ENCODE assay signal across 9 mouse cellular contexts in the genomic region with DNA sequence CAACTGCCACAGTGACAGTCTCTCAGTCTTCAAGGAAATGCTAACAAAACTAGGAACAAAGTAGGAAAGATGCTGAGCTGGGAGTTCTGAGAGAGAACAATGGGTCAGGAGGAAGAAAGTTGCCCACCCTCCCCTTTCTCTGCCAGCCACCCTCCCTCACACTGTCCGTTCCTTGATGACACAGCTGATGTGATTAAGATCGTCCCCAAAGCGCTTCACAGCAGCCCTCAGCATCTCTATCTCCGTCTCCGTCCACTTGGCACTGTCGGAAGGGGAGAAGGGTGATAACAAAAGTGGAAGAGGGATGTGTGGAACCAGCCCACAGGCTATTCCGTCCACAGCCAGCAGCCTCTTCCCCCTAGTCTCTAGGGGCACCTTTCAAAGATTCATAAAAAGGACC. TPM values are rescaled to one million over a fixed set of nuclear protein-coding genes. Genes with fewer than 3 reads are reported as not detected.
A peak's percentile ranks its signal among the peaks of the same experiment; 100 is the strongest.
DNase-seq lines count a peak whose midpoint lies in the region; ATAC-seq and TF ChIP-seq lines count a peak whose summit lies in the region.
"Had no signal": no experiment of that assay in that cellular context is flagged by ENCODE, and none has a peak within 500 bp of the region (broad histone marks: within the 10 kb centered on the region; RNA-seq: fewer than 3 reads in every experiment).

No protein-coding gene starts in this region.

- peaks cover 5% of the 10 kb centered on the region for H3K36me3 ChIP-seq in spleen, adult 2 months (ENCODE audit: control insufficient read depth, insufficient read depth, low read length)
- H3K36me3 ChIP-seq in forebrain, embryonic 12.5 days (replicated peaks) = peaks cover 20% of the 10 kb centered on the region
- peaks cover 17% of the 10 kb centered on the region for H3K36me3 ChIP-seq in limb, embryonic 12.5 days

- DNase-seq in spleen, adult 2 months (ENCODE audit: low read depth in 1 of 2, low spot score in 2 of 2) = no peak
- no peak for DNase-seq in spleen, postnatal 36 days (ENCODE audit: low spot score in 2 of 2)
- DNase-seq in spleen, adult 12 weeks (ENCODE audit: low spot score) = no peak
- DNase-seq in gastrocnemius, adult 8-10 months (ENCODE audit: low spot score in 2 of 2) = no peak
- no peak for DNase-seq in left cerebral cortex, postnatal 14 days (ENCODE audit: low spot score in 2 of 2)

- no peak for TF ChIP-seq CTCF in spleen, adult 2 months (IDR thresholded peaks at IDR 0.05; ENCODE audit: extremely low read depth, insufficient read depth, insufficient read length, insufficient replicate concordance)
- TF ChIP-seq CTCF in olfactory bulb, adult 2 months (IDR thresholded peaks at IDR 0.05; ENCODE audit: insufficient read depth, low read depth, low read length) = no peak

- H3K4me1 ChIP-seq in spleen, adult 2 months (ENCODE audit: control insufficient read depth, insufficient read depth, insufficient read length) = peaks cover 6% of the 10 kb centered on the region; the same call in 1 of the 2 replicates
- H3K4me1 ChIP-seq in forebrain, embryonic 12.5 days = peaks cover 46% of the 10 kb centered on the region
- H3K4me1 ChIP-seq in limb, embryonic 12.5 days (replicated peaks) = peaks cover 46% of the 10 kb centered on the region
- peaks cover 24% of the 10 kb centered on the region for H3K4me1 ChIP-seq in olfactory bulb, adult 2 months (ENCODE audit: control insufficient read depth, insufficient read depth, low read length)

- no peaks in the 10 kb centered on the region for H3K9me3 ChIP-seq in forebrain, embryonic 12.5 days
- H3K9me3 ChIP-seq in limb, embryonic 12.5 days = no peaks in the 10 kb centered on the region

- peak overlapping the region; percentile 85 for H3K9ac ChIP-seq in forebrain, embryonic 12.5 days
- H3K9ac ChIP-seq in limb, embryonic 12.5 days (replicated peaks) = peak overlapping the region; percentile 84

- 57% methylated on average over 7 of the region's 7 CpGs for WGBS in spleen, adult 2 months
- 40% methylated on average over 7 of the region's 7 CpGs for WGBS in forebrain, embryonic 12.5 days
- 35% methylated on average over 7 of the region's 7 CpGs for whole genome bisulfite sequencing in limb, embryonic 12.5 days
- WGBS in olfactory bulb, adult 2 months = 18% methylated on average over 7 of the region's 7 CpGs

- intact Hi-C loops in left cerebral cortex, postnatal 14 days (cut with DNase I) = no loop called here

- H3K4me2 ChIP-seq in forebrain, embryonic 12.5 days = peak overlapping the region; percentile 98
- peak overlapping the region; percentile 95 for H3K4me2 ChIP-seq in limb, embryonic 12.5 days

- H3K27ac ChIP-seq in spleen, adult 2 months (ENCODE audit: insufficient read depth, low read length) = peak overlapping the region; percentile 58; the same call in 1 of the 2 replicates
- H3K27ac ChIP-seq in forebrain, embryonic 12.5 days = peak overlapping the region; percentile 94; the same call in 1 of the 2 replicates
- peak overlapping the region; percentile 92; the same call in 1 of the 2 replicates for H3K27ac ChIP-seq in limb, embryonic 12.5 days
- 0 out of 2 replicates have a peak overlapping the region, but pooled peaks have one; percentile 71 for H3K27ac ChIP-seq in olfactory bulb, adult 2 months (ENCODE audit: insufficient read depth, low read depth, low read length)

- H3K27me3 ChIP-seq in spleen, adult 2 months (ENCODE audit: control insufficient read depth, insufficient read depth, low read length) = no peaks in the 10 kb centered on the region
- H3K27me3 ChIP-seq in forebrain, embryonic 12.5 days = peaks cover 5% of the 10 kb centered on the region; the same call in 1 of the 2 replicates
- H3K27me3 ChIP-seq in limb, embryonic 12.5 days = no peaks in the 10 kb centered on the region

- no peak overlapping the region for H3K4me3 ChIP-seq in spleen, adult 2 months (ENCODE audit: extremely low read depth, insufficient read depth, insufficient read length)
- H3K4me3 ChIP-seq in forebrain, embryonic 12.5 days (replicated peaks) = peak overlapping the region; percentile 89
- H3K4me3 ChIP-seq in limb, embryonic 12.5 days (replicated peaks) = peak overlapping the region; percentile 88
- H3K4me3 ChIP-seq in olfactory bulb, adult 2 months (ENCODE audit: insufficient read depth, low read depth, low read length) = peak overlapping the region; percentile 32; the same call in 1 of the 2 replicates

- ATAC-seq in forebrain, embryonic 12.5 days (ENCODE audit: low FRiP score) = no peak
- no peak for ATAC-seq in limb, embryonic 12.5 days (ENCODE audit: insufficient number of reproducible peaks, insufficient read depth, low FRiP score, low TSS enrichment, low read depth)

- no peak for TF ChIP-seq POLR2A in spleen, adult 2 months (IDR thresholded peaks at IDR 0.05; ENCODE audit: low read depth, low read length)
- no peak for TF ChIP-seq POLR2A in olfactory bulb, adult 2 months (IDR thresholded peaks at IDR 0.05; ENCODE audit: insufficient read depth, low read depth, low read length)

RNA-seq across cellular contexts. Expression of a gene that starts 1.0 kb away (rescaled TPM):
- polyA plus RNA-seq in spleen, adult 2 months (2012; rRNA removed) = 60.0 and 85.5 TPM in 2 replicates
- 203 and 215 TPM in 2 replicates for polyA plus RNA-seq in forebrain, embryonic 12.5 days (2016; fragmentation: Nextera tagmentation; extraction: Ambion mirVana)
- polyA plus RNA-seq in limb, embryonic 12.5 days (2016; fragmentation: Nextera tagmentation; extraction: Ambion mirVana) = 215 and 222 TPM in 2 replicates
- not detected in 2 replicates for polyA plus RNA-seq in olfactory bulb, adult 2 months (2012; ENCODE audit: insufficient read depth, insufficient read length, low replicate concordance, missing spikeins)
- 10 to 100 TPM; 29.8 to 36.3 (median 35.5) TPM for total RNA-seq in gastrocnemius, adult 8-10 months (2022)
- 10 to 100 TPM; 41.3 to 54.2 TPM for total RNA-seq in left cerebral cortex, postnatal 14 days (2021)

RNA-seq across cellular contexts. Expression of a gene that starts 2.9 kb away (rescaled TPM):
- 5.1 and 5.8 TPM in 2 replicates for polyA plus RNA-seq in spleen, adult 2 months (2012; rRNA removed)
- polyA plus RNA-seq in forebrain, embryonic 12.5 days (2016; fragmentation: Nextera tagmentation; extraction: Ambion mirVana) = 9.4 and 11.2 TPM in 2 replicates
- polyA plus RNA-seq in limb, embryonic 12.5 days (2016; fragmentation: Nextera tagmentation; extraction: Ambion mirVana) = 9.9 and 10.4 TPM in 2 replicates
- not detected in 2 replicates for polyA plus RNA-seq in olfactory bulb, adult 2 months (2012; ENCODE audit: insufficient read depth, insufficient read length, low replicate concordance, missing spikeins)
- 1 to 10 TPM; 1.6 to 3.3 (median 3.0) TPM for total RNA-seq in gastrocnemius, adult 8-10 months (2022)
- 1 to 10 TPM; 5.9 to 7.3 TPM for total RNA-seq in left cerebral cortex, postnatal 14 days (2021)

RNA-seq across cellular contexts. Expression of a gene that starts 2.9 kb away (rescaled TPM):
- polyA plus RNA-seq in spleen, adult 2 months (2012; rRNA removed) = 83.7 and 101 TPM in 2 replicates
- 151 and 152 TPM in 2 replicates for polyA plus RNA-seq in forebrain, embryonic 12.5 days (2016; fragmentation: Nextera tagmentation; extraction: Ambion mirVana)
- polyA plus RNA-seq in limb, embryonic 12.5 days (2016; fragmentation: Nextera tagmentation; extraction: Ambion mirVana) = 117 and 118 TPM in 2 replicates
- polyA plus RNA-seq in olfactory bulb, adult 2 months (2012; ENCODE audit: insufficient read depth, insufficient read length, low replicate concordance, missing spikeins) = not detected in 2 replicates
- 100 to 1,000 TPM in 3 of 4 experiments, 10 to 100 TPM in 1; 92.8 to 127 (median 113) TPM for total RNA-seq in gastrocnemius, adult 8-10 months (2022)
- total RNA-seq in left cerebral cortex, postnatal 14 days (2021) = 100 to 1,000 TPM; 291 TPM

RNA-seq across cellular contexts. Expression of a gene that starts 7.1 kb away (rescaled TPM):
- polyA plus RNA-seq in spleen, adult 2 months (2012; rRNA removed) = 3.7 and 5.6 TPM in 2 replicates
- 5.7 and 5.9 TPM in 2 replicates for polyA plus RNA-seq in forebrain, embryonic 12.5 days (2016; fragmentation: Nextera tagmentation; extraction: Ambion mirVana)
- 7.1 and 8.2 TPM in 2 replicates for polyA plus RNA-seq in limb, embryonic 12.5 days (2016; fragmentation: Nextera tagmentation; extraction: Ambion mirVana)
- not detected in 2 replicates for polyA plus RNA-seq in olfactory bulb, adult 2 months (2012; ENCODE audit: insufficient read depth, insufficient read length, low replicate concordance, missing spikeins)
- 1 to 10 TPM; 1.2 to 3.9 (median 2.3) TPM for total RNA-seq in gastrocnemius, adult 8-10 months (2022)
- 1 to 10 TPM; 5.1 to 5.3 TPM for total RNA-seq in left cerebral cortex, postnatal 14 days (2021)
- total RNA-seq: neutrophil, adult 5-6 weeks had no signal

RNA-seq across cellular contexts. Expression of a gene that starts 15.9 kb away (rescaled TPM):
- 5.3 and 5.6 TPM in 2 replicates for polyA plus RNA-seq in spleen, adult 2 months (2012; rRNA removed)
- 14.3 and 14.4 TPM in 2 replicates for polyA plus RNA-seq in forebrain, embryonic 12.5 days (2016; fragmentation: Nextera tagmentation; extraction: Ambion mirVana)
- polyA plus RNA-seq in limb, embryonic 12.5 days (2016; fragmentation: Nextera tagmentation; extraction: Ambion mirVana) = 16.1 and 18.5 TPM in 2 replicates
- polyA plus RNA-seq in olfactory bulb, adult 2 months (2012; ENCODE audit: insufficient read depth, insufficient read length, low replicate concordance, missing spikeins) = not detected in 2 replicates
- total RNA-seq in gastrocnemius, adult 8-10 months (2022) = under 1 TPM; 0.13 to 0.89 (median 0.35) TPM
- 10 to 100 TPM in 1 of 2 experiments, 1 to 10 TPM in 1; 8.3 to 10.4 TPM for total RNA-seq in left cerebral cortex, postnatal 14 days (2021)

Comparison
In these comparisons a context has a peak if more than half of its experiments do, and no peak if none do; other contexts are left out.
1. RNA of a gene that starts 1.0 kb away (polyA plus RNA-seq): 215 to 222 TPM in limb, embryonic 12.5 days, 203 to 215 TPM in forebrain, embryonic 12.5 days and 60.0 to 85.5 TPM in spleen, adult 2 months; not detected in olfactory bulb, adult 2 months; every median in the first group is over 10 times any median in the second.
2. Peak in every context shown above with its lines, with median percentiles within 50 percentile points of each other: H3K27ac ChIP-seq.